Mouse (Mus musculus) heart, adult 2 months (tissue): ENCODE results near the gene Fam120a. TPM values are rescaled to one million over a fixed set of nuclear protein-coding genes. Genes with fewer than 3 reads are reported as not detected.

ENCODE experiments used
- DNase-seq, 2 experiments: peaks; one replicate each; pipeline ENCODE4 v3.0.0; 2021
- H3K27ac ChIP-seq: fragments of 200-600 bp; 2 replicates; pipeline ENCODE4 v1.8.1; 2022
- H3K27me3 ChIP-seq: fragments of 200-500 bp; 2 replicates; pipeline ENCODE4 v1.6.1; 2012; ENCODE audit warnings: mild to moderate bottlenecking, low read length, inconsistent platforms, mixed read lengths; ENCODE audit not compliant: control insufficient read depth, insufficient read depth
- H3K36me3 ChIP-seq: fragments of 200-500 bp; 2 replicates; pipeline ENCODE4 v1.6.1; 2012; ENCODE audit warnings: low read length, inconsistent platforms; ENCODE audit not compliant: control insufficient read depth, insufficient read depth
- H3K4me1 ChIP-seq: fragments of 200-500 bp; 2 replicates; pipeline ENCODE4 v1.6.1; 2011; ENCODE audit warnings: low read length; ENCODE audit not compliant: control insufficient read depth, insufficient read depth
- H3K4me3 ChIP-seq: fragments of 200-600 bp; 2 replicates; pipeline ENCODE4 v1.8.1; 2022
- H3K79me2 ChIP-seq: fragments of 200-500 bp; replicated peaks from 2 replicates; pipeline ENCODE4 v1.6.1; 2012; ENCODE audit warnings: mild to moderate bottlenecking, inconsistent platforms, low read length, moderate library complexity, mixed read lengths; ENCODE audit not compliant: control insufficient read depth, insufficient read depth
- H3K9ac ChIP-seq: fragments of 200-500 bp; 2 replicates; pipeline ENCODE4 v1.6.1; 2012; ENCODE audit warnings: low read depth, mild to moderate bottlenecking, control low read depth, inconsistent platforms, low read length, mixed read lengths
- CTCF ChIP-seq: fragments of 200-600 bp; IDR thresholded peaks from 2 replicates; pipeline ENCODE4 v1.8.1; 2022; ENCODE audit warnings: antibody characterized with exemption, mild to moderate bottlenecking, moderate library complexity
- EP300 ChIP-seq: fragments of 200-500 bp; IDR thresholded peaks from 2 replicates; pipeline ENCODE4 v1.6.1; 2011; ENCODE audit warnings: low read depth, low read length, control low read depth; ENCODE audit not compliant: insufficient read depth
- POLR2A ChIP-seq: fragments of 200-500 bp; IDR thresholded peaks from 2 replicates; pipeline ENCODE4 v1.6.1; 2011; ENCODE audit warnings: mild to moderate bottlenecking, low read depth, low read length, control low read depth; ENCODE audit not compliant: insufficient read depth
- WGBS: fragments of 180-500 bp; shearing (Covaris S2); methylation state at CpG from one replicate; pipeline ENCODE4 v1.1.7; 2018; 5-methylcytosine and 5-hydroxymethylcytosine counted together
- intact Hi-C: fragments of 180-260 bp; cut with DNase I; formaldehyde crosslinking; loops from one replicate; pipeline ENCODE4 v1.15.1; 2025
- polyA plus RNA-seq: library from polyadenylated mRNA; depleted of rRNA; stranded (reverse); fragments of >200 nt; gene quantifications from 2 replicates; pipeline ENCODE4 v1.2.3, GENCODE M21; 2012
- total RNA-seq, 2 experiments: library from RNA; stranded (reverse); gene quantifications; 2 replicates each; pipeline ENCODE4 v1.2.3; 2021

The Fam120a gene
- total and polyA plus RNA-seq, 3 experiments: 47.5 to 106 (median 102) TPM

DNA sequence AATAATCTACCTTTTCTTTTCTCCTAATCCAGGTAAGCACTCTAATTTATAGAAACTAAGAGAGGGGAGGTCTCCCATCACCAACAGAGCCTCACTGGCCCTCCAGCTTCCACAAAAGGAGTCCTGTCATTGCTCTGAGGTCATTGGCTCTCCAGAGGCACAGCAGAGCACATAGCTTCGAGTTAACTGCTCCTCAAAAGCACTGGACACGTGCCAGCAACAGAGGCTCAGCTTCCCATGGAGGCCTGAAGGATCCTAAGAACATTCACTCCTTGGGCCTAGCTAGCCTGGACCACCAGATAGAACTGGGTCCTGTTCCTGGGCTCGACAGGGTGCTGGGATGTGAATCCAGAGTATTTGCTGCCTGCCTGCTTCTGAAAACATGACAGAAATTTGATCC, 118.7 kb downstream of the Fam120a start:
- Histone ChIP-seq H3K4me1 (peaks cover 12% of the 10 kb centered on the region), H3K36me3 (no peaks in the 10 kb centered on the region), H3K79me2 (peaks cover 12% of the 10 kb centered on the region), H3K27ac (no peak overlapping the region), H3K4me3 (no peak overlapping the region), H3K27me3 (no peaks in the 10 kb centered on the region), H3K9ac (no peak overlapping the region)
- 25% methylated on average over 3 of the region's 3 CpGs for WGBS
- intact Hi-C loops: no loop called here
- TF ChIP-seq EP300: no peak
- no peak for TF ChIP-seq CTCF
- no peak for TF ChIP-seq POLR2A
- no peak for DNase-seq

DNA sequence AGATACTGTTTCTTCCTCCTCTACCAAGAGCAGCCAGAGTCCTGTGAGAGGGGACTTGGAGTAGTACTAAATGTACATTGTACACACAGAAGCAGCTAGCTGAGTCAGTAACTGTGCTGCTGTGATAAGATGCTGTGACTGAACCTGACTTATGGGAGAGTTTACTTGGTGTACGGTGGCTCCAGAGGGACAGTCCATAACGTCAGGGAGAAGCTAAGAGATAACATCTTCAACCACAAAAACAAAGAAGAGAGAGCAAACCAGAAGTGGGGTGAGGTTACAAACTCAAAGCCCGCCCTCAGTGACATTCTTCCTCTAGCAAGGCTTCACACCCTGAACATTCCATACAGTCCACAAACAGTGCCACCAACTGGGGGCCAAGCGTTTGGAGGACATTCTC, 122.5 kb downstream of the Fam120a start:
- intact Hi-C loops: no loop called here
- Histone ChIP-seq H3K27ac (no peak overlapping the region), H3K79me2 (peaks cover 9% of the 10 kb centered on the region), H3K36me3 (no peaks in the 10 kb centered on the region), H3K4me1 (peaks cover 14% of the 10 kb centered on the region), H3K4me3 (no peak overlapping the region), H3K9ac (no peak overlapping the region), H3K27me3 (no peaks in the 10 kb centered on the region)
- 41% methylated on average over 4 of the region's 4 CpGs for WGBS
- DNase-seq: no peak
- TF ChIP-seq EP300 (no peak), POLR2A (no peak), CTCF (no peak)

DNA sequence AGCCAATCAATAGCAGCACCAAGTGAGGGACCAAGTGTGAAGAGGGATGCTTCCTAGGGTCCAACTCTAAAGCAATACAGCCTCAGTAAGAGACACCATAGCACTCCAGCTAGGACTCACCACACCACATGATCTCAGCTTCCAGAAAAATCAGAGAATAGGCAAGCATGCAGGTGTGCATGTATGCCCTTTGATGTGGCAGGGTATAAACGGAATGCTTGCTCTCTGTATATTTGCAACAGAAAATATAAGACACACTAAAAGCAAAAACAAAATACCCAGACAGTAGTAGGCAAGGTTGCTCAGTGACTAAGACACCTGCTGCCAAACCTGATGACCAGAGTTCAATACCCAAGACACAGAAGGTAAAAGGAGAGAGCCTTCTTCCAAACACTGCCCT, 124.3 kb downstream of the Fam120a start:
- H3K36me3 ChIP-seq: no peaks in the 10 kb centered on the region
- no peaks in the 10 kb centered on the region for H3K27me3 ChIP-seq
- peaks cover 10% of the 10 kb centered on the region for H3K4me1 ChIP-seq
- no peak overlapping the region for H3K9ac ChIP-seq
- intact Hi-C loops: no loop called here
- no peak overlapping the region for H3K4me3 ChIP-seq
- TF ChIP-seq EP300 (no peak), POLR2A (no peak), CTCF (no peak)
- H3K79me2 ChIP-seq: peaks cover 7% of the 10 kb centered on the region
- WGBS: 84% methylated on average over 1 of the region's 1 CpGs
- H3K27ac ChIP-seq: no peak overlapping the region
- DNase-seq: no peak

DNA sequence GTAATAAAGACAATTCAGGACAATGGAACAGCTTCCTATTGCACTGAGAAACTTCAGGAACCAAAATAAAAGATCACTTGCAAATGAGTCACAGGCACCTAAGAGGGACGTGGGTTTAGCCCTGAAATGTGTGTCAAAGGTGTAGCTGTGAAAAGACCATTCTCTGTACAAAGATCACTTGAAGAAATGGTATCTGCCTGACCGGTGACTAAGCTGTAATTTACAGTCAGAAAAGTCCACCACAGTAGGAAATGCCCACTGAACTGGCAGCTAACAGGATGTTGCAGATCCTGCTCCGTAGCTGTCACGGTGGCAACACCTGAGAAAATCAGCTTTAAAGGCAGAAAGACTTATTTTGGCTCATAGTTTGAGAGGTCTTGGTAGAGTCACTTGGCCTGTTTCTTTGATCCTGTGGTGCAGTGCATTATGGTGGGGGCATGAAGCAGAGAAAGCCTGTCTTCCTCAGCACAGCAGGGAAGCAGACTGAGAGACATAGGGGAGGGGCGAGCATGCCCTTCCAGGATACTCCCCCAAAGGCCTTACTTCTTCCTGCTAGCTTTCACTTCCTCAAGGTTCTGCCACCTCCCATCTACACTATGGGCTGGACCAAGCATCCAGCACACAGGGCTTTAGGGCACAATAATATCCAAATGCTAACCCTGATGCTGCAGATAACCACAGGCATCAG, 125.8 kb downstream of the Fam120a start:
- Histone ChIP-seq H3K36me3 (no peaks in the 10 kb centered on the region), H3K27ac (no peak overlapping the region), H3K4me3 (no peak overlapping the region), H3K4me1 (peaks cover 10% of the 10 kb centered on the region), H3K9ac (no peak overlapping the region), H3K79me2 (peaks cover 7% of the 10 kb centered on the region), H3K27me3 (no peaks in the 10 kb centered on the region)
- TF ChIP-seq POLR2A: no peak
- TF ChIP-seq CTCF: no peak
- no peak for TF ChIP-seq EP300
- intact Hi-C loops: no loop called here
- WGBS: 46% methylated on average over 5 of the region's 5 CpGs
- no peak for DNase-seq

DNA sequence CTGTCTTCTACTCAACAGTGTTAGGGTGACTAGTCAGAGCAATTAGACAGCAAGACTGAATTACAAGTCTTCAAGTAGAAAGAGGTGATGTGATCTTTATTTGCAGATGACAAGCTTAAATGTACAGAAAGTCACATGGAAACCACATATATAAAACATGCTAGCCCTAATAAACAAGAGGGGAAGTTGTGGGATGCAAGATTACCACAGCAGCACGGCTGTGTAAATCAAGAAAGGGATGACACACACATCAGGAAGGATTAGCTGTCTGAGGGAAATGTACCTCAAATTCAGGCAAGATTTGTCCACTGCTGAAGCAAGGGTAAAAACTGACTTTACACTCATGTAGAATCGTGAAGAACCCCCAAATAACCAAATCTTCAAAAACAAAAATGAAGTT, 129.5 kb downstream of the Fam120a start:
- no peaks in the 10 kb centered on the region for H3K36me3 ChIP-seq
- TF ChIP-seq POLR2A (no peak), CTCF (no peak), EP300 (no peak)
- H3K9ac ChIP-seq: no peak overlapping the region
- intact Hi-C loops: loop anchor here (5.0 kb wide), 1 partner anchor 159 kb away; no protein-coding TSS in a partner anchor
- peaks cover 4% of the 10 kb centered on the region for H3K79me2 ChIP-seq
- H3K4me3 ChIP-seq: no peak overlapping the region
- no peak overlapping the region for H3K27ac ChIP-seq
- DNase-seq: no peak
- peaks cover 10% of the 10 kb centered on the region for H3K4me1 ChIP-seq
- H3K27me3 ChIP-seq: no peaks in the 10 kb centered on the region
- WGBS: 59% methylated on average over 2 of the region's 2 CpGs

DNA sequence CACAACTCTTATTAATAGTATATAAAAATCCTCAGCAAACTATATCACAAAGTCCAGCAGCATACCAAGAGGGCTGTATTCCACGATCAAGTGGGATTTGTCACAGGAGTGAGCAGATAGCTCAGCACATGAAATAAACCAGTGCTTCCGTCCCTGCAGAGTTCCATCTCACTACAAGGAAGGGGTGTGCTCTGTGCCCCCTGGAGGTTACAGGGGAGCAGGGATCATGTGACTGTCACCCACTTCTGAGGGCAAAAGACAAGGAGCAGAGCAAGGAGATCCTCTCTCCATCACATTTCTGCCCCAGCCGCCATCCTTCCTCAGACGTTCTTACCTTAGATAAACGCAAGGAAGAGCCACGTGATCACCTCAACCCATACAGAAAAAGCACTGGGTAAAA, 130.3 kb downstream of the Fam120a start:
- TF ChIP-seq EP300 (no peak), CTCF (no peak), POLR2A (no peak)
- Histone ChIP-seq H3K9ac (no peak overlapping the region), H3K79me2 (peaks cover 2% of the 10 kb centered on the region), H3K36me3 (no peaks in the 10 kb centered on the region), H3K4me1 (peaks cover 8% of the 10 kb centered on the region), H3K4me3 (no peak overlapping the region), H3K27me3 (no peaks in the 10 kb centered on the region), H3K27ac (no peak overlapping the region)
- no peak for DNase-seq
- intact Hi-C loops: loop anchor here (5.0 kb wide), 1 partner anchor 160 kb away; no protein-coding TSS in a partner anchor
- WGBS: 80% methylated on average over 6 of the region's 6 CpGs
